Mouse (Mus musculus) heart, adult 18-20 months (tissue): ENCODE measurements around the gene Zfp534. TPM values are rescaled to one million over a fixed set of nuclear protein-coding genes. Genes with fewer than 3 reads are reported as not detected.
"Not testable (repeated sequence)": the region's sequence is repeated elsewhere in the genome, so short reads cannot be mapped to it uniquely, and the experiment has no call there.

Experiments used
- DNase-seq, 2 experiments: peaks; one replicate each; pipeline ENCODE4 v3.0.0; 2021 to 2022; ENCODE audit warnings: mixed read lengths in 1 of 2
- long read RNA-seq, 2 experiments: library from polyadenylated mRNA; stranded (forward); transcript quantifications; one replicate each; pipeline ENCODE4 v2.0.0; 2021
- total RNA-seq, 2 experiments: library from RNA; stranded (reverse); gene quantifications; 2 replicates each; pipeline ENCODE4 v1.2.3; 2021

The Zfp534 gene
- not detected for total RNA-seq
- long read RNA-seq, experiment 1: 0 reads
- long read RNA-seq, experiment 2: 0 reads

- not testable (repeated sequence) for DNase-seq
Observed at GRCm38 (mm10) chr4:147702453-147702852, at the start of gene Zfp534. Zfp534 (minus strand) TSS chr4:147702553.

GRCm38 (mm10) chr4:147746255-147746654 is 43.9 kb upstream of the Zfp534 start:
- DNase-seq: not testable (repeated sequence)

- DNase-seq: not testable (repeated sequence)
Observed at GRCm38 (mm10) chr4:147738636-147739369, 36.5 kb upstream of the Zfp534 start.

- not testable (repeated sequence) for DNase-seq
Observed at GRCm38 (mm10) chr4:147655245-147655644, 47.1 kb downstream of the Zfp534 start.

- not testable (repeated sequence) for DNase-seq
Observed at GRCm38 (mm10) chr4:147647407-147647806, 54.9 kb downstream of the Zfp534 start.

- DNase-seq: not testable (repeated sequence)
Observed at GRCm38 (mm10) chr4:147642413-147642812, 59.9 kb downstream of the Zfp534 start, which contains the start of gene Zfp979. Zfp979 (minus strand) TSS chr4:147642513.

- DNase-seq: not testable (repeated sequence)
Observed at GRCm38 (mm10) chr4:147641932-147642331, 60.4 kb downstream of the Zfp534 start.

- DNase-seq: not testable (repeated sequence)
Observed at GRCm38 (mm10) chr4:147633818-147634262, 68.5 kb downstream of the Zfp534 start.

Other genes starting within 250 kb of the Zfp534 start
- gene Zfp982, start 210.1 kb downstream of the Zfp534 start, total RNA-seq: 10 to 100 TPM in 1 of 2 experiments, 1 to 10 TPM in 1; 8.7 to 10.3 TPM
- under 1 TPM in 1 of 2 experiments, not detected in 1; 0.13 TPM for gene Gm16503, start 162.3 kb downstream of the Zfp534 start, total RNA-seq
- gene Zfp985, start 149.3 kb downstream of the Zfp534 start, total RNA-seq: under 1 TPM; 0.26 to 0.67 TPM
- gene Zfp979, start 60.0 kb downstream of the Zfp534 start, total RNA-seq: 1 to 10 TPM; 2.3 to 2.5 TPM
- 1 to 10 TPM; 2.1 to 2.2 TPM for gene Zfp984, start 107.2 kb upstream of the Zfp534 start, total RNA-seq
- 10 to 100 TPM in 1 of 2 experiments, 1 to 10 TPM in 1; 9.8 to 10.9 TPM for gene Zfp933, start 145.8 kb upstream of the Zfp534 start, total RNA-seq
- gene Miip, start 166.3 kb upstream of the Zfp534 start, total RNA-seq: 1 to 10 TPM; 4.6 to 7.5 TPM
- 10 to 100 TPM; 17.2 to 22.3 TPM for gene Fv1, start 166.4 kb upstream of the Zfp534 start, total RNA-seq
- 100 to 1,000 TPM; 623 to 655 TPM for gene Mfn2, start 202.2 kb upstream of the Zfp534 start, total RNA-seq
- 10 to 100 TPM; 61.0 to 65.3 TPM for gene Plod1, start 234.2 kb upstream of the Zfp534 start, total RNA-seq
- gene 2510039O18Rik, start 238.3 kb upstream of the Zfp534 start, total RNA-seq: 10 to 100 TPM; 38.1 to 43.1 TPM